ENCODE assay signal across 8 mouse cellular contexts in the genomic region with DNA sequence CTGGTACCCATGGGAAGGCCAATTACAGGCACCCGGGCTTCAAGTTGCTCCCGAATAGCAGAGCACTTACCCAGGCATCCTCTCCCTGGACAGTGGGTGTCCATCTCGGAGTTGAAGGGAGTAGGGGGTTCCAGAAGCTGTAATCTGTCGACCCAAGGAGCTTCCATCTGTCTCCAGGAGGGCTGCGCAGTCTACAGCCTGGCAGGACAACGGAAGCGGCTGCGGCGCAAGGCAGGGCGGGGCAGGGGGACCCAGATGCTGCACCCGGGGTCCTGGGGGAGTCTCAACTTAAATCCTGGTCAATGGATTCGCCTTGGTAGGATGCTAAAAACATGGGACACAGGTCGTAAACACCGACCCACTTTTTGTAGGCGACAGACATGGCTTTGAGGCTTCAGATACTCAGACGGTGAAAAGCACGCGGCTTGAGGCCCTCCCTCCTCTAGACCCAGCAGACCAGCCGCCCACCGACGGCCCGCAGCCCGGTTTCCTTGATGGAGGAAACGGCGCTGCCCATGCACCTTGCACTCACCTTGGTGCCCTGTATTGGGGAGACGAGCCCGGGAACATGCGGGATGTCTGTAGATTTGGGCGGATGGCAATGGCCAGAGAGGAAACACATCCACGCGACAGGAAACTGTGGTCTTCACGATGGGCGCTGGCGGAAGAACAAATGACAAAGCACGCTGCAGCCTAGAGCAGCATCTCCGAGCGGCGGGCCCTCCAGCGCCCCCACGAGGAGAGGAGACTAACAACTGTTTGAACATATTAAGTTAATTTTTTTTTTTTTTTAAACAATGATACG. TPM values are rescaled to one million over a fixed set of nuclear protein-coding genes. Genes with fewer than 3 reads are reported as not detected.
DNase-seq lines count a peak whose midpoint lies in the region; ATAC-seq and TF ChIP-seq lines count a peak whose summit lies in the region.

No protein-coding gene starts in this region.

- TF ChIP-seq CTCF in ES-Bruce4 (IDR thresholded peaks at IDR 0.05; ENCODE audit: low read depth, low read length) = peak; percentile 60

- H3K36me3 ChIP-seq in ES-Bruce4 (ENCODE audit: control insufficient read depth, insufficient read depth, low read length, poor library complexity, severe bottlenecking) = peaks cover 46% of the 10 kb centered on the region
- H3K36me3 ChIP-seq in forebrain, embryonic 13.5 days (ENCODE audit: poor library complexity, severe bottlenecking) = peaks cover 43% of the 10 kb centered on the region
- H3K36me3 ChIP-seq in liver, embryonic 15.5 days (replicated peaks) = peaks cover 40% of the 10 kb centered on the region
- peaks cover 30% of the 10 kb centered on the region for H3K36me3 ChIP-seq in neural tube, embryonic 11.5 days (ENCODE audit: control insufficient read depth, insufficient read depth, low read length)
- peaks cover 23% of the 10 kb centered on the region for H3K36me3 ChIP-seq in stomach, embryonic 16.5 days (ENCODE audit: control insufficient read depth, insufficient read depth, low read length)

- TF ChIP-seq EP300 in ES-Bruce4 (IDR thresholded peaks at IDR 0.05; ENCODE audit: insufficient read depth, low read depth, low read length) = 0 out of 2 replicates have a peak, but pooled peaks have one; percentile 7

- peak; percentile 86 to 91 for DNase-seq in heart, postnatal 10 days
- peak; percentile 91 to 95 for DNase-seq in kidney, postnatal 4 days
- DNase-seq in neural tube, embryonic 11.5 days (ENCODE audit: low spot score) = peak; percentile 94

- peak overlapping the region; percentile 19 for H3K27ac ChIP-seq in ES-Bruce4 (ENCODE audit: insufficient read depth, low read length)
- peak overlapping the region; percentile 67 for H3K27ac ChIP-seq in forebrain, embryonic 13.5 days
- peak overlapping the region; percentile 48 for H3K27ac ChIP-seq in liver, embryonic 15.5 days (replicated peaks)
- H3K27ac ChIP-seq in neural tube, embryonic 11.5 days (ENCODE audit: low read depth, low read length) = peak overlapping the region; percentile 63
- peak overlapping the region; percentile 68 for H3K27ac ChIP-seq in stomach, embryonic 16.5 days (ENCODE audit: low read length)

- no peaks in the 10 kb centered on the region for H3K4me1 ChIP-seq in ES-Bruce4 (ENCODE audit: control insufficient read depth, insufficient read depth, low read length)
- peaks cover 28% of the 10 kb centered on the region for H3K4me1 ChIP-seq in forebrain, embryonic 13.5 days
- peaks cover 38% of the 10 kb centered on the region for H3K4me1 ChIP-seq in liver, embryonic 15.5 days (replicated peaks)
- peaks cover 8% of the 10 kb centered on the region; the same call in 1 of the 2 replicates for H3K4me1 ChIP-seq in neural tube, embryonic 11.5 days (ENCODE audit: control insufficient read depth, insufficient read depth, low read length)
- peaks cover 17% of the 10 kb centered on the region for H3K4me1 ChIP-seq in stomach, embryonic 16.5 days (ENCODE audit: control insufficient read depth, insufficient read depth, low read length)

- peak overlapping the region; percentile 88 for H3K4me2 ChIP-seq in forebrain, embryonic 13.5 days
- H3K4me2 ChIP-seq in liver, embryonic 15.5 days = peak overlapping the region; percentile 79
- H3K4me2 ChIP-seq in neural tube, embryonic 11.5 days (ENCODE audit: low read depth) = peak overlapping the region; percentile 67
- peak overlapping the region; percentile 66 for H3K4me2 ChIP-seq in stomach, embryonic 16.5 days (ENCODE audit: low read depth, low read length)

- peak; percentile 78 for ATAC-seq in cerebellum, adult (ENCODE audit: insufficient number of reproducible peaks, low FRiP score, low TSS enrichment)
- ATAC-seq in forebrain, embryonic 13.5 days = peak; percentile 89
- ATAC-seq in liver, embryonic 15.5 days (ENCODE audit: insufficient read depth) = peak; percentile 76
- peak; percentile 86 for ATAC-seq in neural tube, embryonic 11.5 days (ENCODE audit: insufficient read depth, low FRiP score, low TSS enrichment)
- ATAC-seq in stomach, embryonic 16.5 days (ENCODE audit: insufficient read depth, low FRiP score) = peak; percentile 87

- peak overlapping the region; percentile 96 for H3K4me3 ChIP-seq in ES-Bruce4 (ENCODE audit: low read depth, low read length)
- H3K4me3 ChIP-seq in forebrain, embryonic 13.5 days = peak overlapping the region; percentile 95
- H3K4me3 ChIP-seq in liver, embryonic 15.5 days (replicated peaks) = peak overlapping the region; percentile 74
- H3K4me3 ChIP-seq in neural tube, embryonic 11.5 days (ENCODE audit: low read depth, low read length) = peak overlapping the region; percentile 91
- peak overlapping the region; percentile 79 for H3K4me3 ChIP-seq in stomach, embryonic 16.5 days (replicated peaks; ENCODE audit: low read length)

- H3K27me3 ChIP-seq in ES-Bruce4 (ENCODE audit: control insufficient read depth, insufficient read depth, low read length, poor library complexity, severe bottlenecking) = no peaks in the 10 kb centered on the region
- H3K27me3 ChIP-seq in forebrain, embryonic 13.5 days = no peaks in the 10 kb centered on the region
- H3K27me3 ChIP-seq in liver, embryonic 15.5 days = no peaks in the 10 kb centered on the region
- no peaks in the 10 kb centered on the region for H3K27me3 ChIP-seq in neural tube, embryonic 11.5 days (ENCODE audit: control insufficient read depth, insufficient read depth, low read length)
- no peaks in the 10 kb centered on the region for H3K27me3 ChIP-seq in stomach, embryonic 16.5 days (ENCODE audit: control insufficient read depth, insufficient read depth, low read length)

- intact Hi-C loops in heart, postnatal 10 days (cut with DNase I) = no loop called here

- under 1% methylated on average over 41 of the region's 41 CpGs for WGBS in forebrain, embryonic 13.5 days
- WGBS in liver, embryonic 15.5 days (ENCODE audit: insufficient replicate concordance) = under 1% methylated on average over 41 of the region's 41 CpGs
- WGBS in neural tube, embryonic 11.5 days = under 1% methylated on average over 41 of the region's 41 CpGs
- WGBS in stomach, embryonic 16.5 days = under 1% methylated on average over 41 of the region's 41 CpGs

- no peaks in the 10 kb centered on the region for H3K9me3 ChIP-seq in ES-Bruce4 (replicated peaks; ENCODE audit: control insufficient read depth, insufficient read depth, low read length, poor library complexity, severe bottlenecking)
- no peaks in the 10 kb centered on the region for H3K9me3 ChIP-seq in forebrain, embryonic 13.5 days (replicated peaks)
- no peaks in the 10 kb centered on the region for H3K9me3 ChIP-seq in liver, embryonic 15.5 days (replicated peaks)
- no peaks in the 10 kb centered on the region for H3K9me3 ChIP-seq in neural tube, embryonic 11.5 days (ENCODE audit: control insufficient read depth, low read length)
- no peaks in the 10 kb centered on the region for H3K9me3 ChIP-seq in stomach, embryonic 16.5 days (replicated peaks; ENCODE audit: control insufficient read depth, low read length)

- peak; percentile 71 for TF ChIP-seq POLR2A in ES-Bruce4 (IDR thresholded peaks at IDR 0.05; ENCODE audit: insufficient read depth, low read length)

- H3K9ac ChIP-seq in ES-Bruce4 (ENCODE audit: low read depth, poor library complexity, severe bottlenecking) = peak overlapping the region; percentile 95
- H3K9ac ChIP-seq in forebrain, embryonic 13.5 days = peak overlapping the region; percentile 97
- H3K9ac ChIP-seq in liver, embryonic 15.5 days = peak overlapping the region; percentile 64
- H3K9ac ChIP-seq in neural tube, embryonic 11.5 days (ENCODE audit: low read length) = peak overlapping the region; percentile 97
- H3K9ac ChIP-seq in stomach, embryonic 16.5 days (ENCODE audit: low read length) = peak overlapping the region; percentile 91

RNA-seq across cellular contexts. Expression of a gene that starts 14.4 kb away (rescaled TPM):
- 39.8 and 41.0 TPM in 2 replicates for polyA plus RNA-seq in ES-Bruce4 (2011; ENCODE audit: insufficient read depth, insufficient read length, low read depth, missing spikeins)
- polyA plus RNA-seq in forebrain, embryonic 13.5 days (2015; fragmentation: Nextera tagmentation; extraction: Ambion mirVana) = 56.7 and 73.0 TPM in 2 replicates
- total RNA-seq in heart, postnatal 10 days (2021) = under 1 TPM in 1 of 2 experiments, not detected in 1; 0.24 TPM
- polyA plus RNA-seq in liver, embryonic 15.5 days (2015; fragmentation: Nextera tagmentation; extraction: Ambion mirVana) = 1.5 and 2.3 TPM in 2 replicates
- polyA plus RNA-seq in neural tube, embryonic 11.5 days (2014; fragmentation: Nextera tagmentation; extraction: Ambion mirVana) = 39.6 and 42.3 TPM in 2 replicates
- polyA plus RNA-seq in stomach, embryonic 16.5 days (2015; fragmentation: Nextera tagmentation; extraction: Ambion mirVana) = 5.4 and 7.5 TPM in 2 replicates

RNA-seq across cellular contexts. Expression of a gene that starts 48.6 kb away (rescaled TPM):
- polyA plus RNA-seq in ES-Bruce4 (2011; ENCODE audit: insufficient read depth, insufficient read length, low read depth, missing spikeins) = 54.6 and 57.7 TPM in 2 replicates
- polyA plus RNA-seq in forebrain, embryonic 13.5 days (2015; fragmentation: Nextera tagmentation; extraction: Ambion mirVana) = 20.4 and 22.3 TPM in 2 replicates
- 10 to 100 TPM; 30.5 to 33.3 TPM for total RNA-seq in heart, postnatal 10 days (2021)
- 5.0 and 5.2 TPM in 2 replicates for polyA plus RNA-seq in liver, embryonic 15.5 days (2015; fragmentation: Nextera tagmentation; extraction: Ambion mirVana)
- 23.1 and 24.8 TPM in 2 replicates for polyA plus RNA-seq in neural tube, embryonic 11.5 days (2014; fragmentation: Nextera tagmentation; extraction: Ambion mirVana)
- polyA plus RNA-seq in stomach, embryonic 16.5 days (2015; fragmentation: Nextera tagmentation; extraction: Ambion mirVana) = 12.5 and 13.2 TPM in 2 replicates

RNA-seq across cellular contexts. Expression of a gene that starts 54.8 kb away (rescaled TPM):
- 0.43 and 0.46 TPM in 2 replicates for polyA plus RNA-seq in ES-Bruce4 (2011; ENCODE audit: insufficient read depth, insufficient read length, low read depth, missing spikeins)
- 0.53 and 0.92 TPM in 2 replicates for polyA plus RNA-seq in forebrain, embryonic 13.5 days (2015; fragmentation: Nextera tagmentation; extraction: Ambion mirVana)
- 1 to 10 TPM; 5.9 to 6.6 TPM for total RNA-seq in heart, postnatal 10 days (2021)
- 50.6 and 56.8 TPM in 2 replicates for polyA plus RNA-seq in liver, embryonic 15.5 days (2015; fragmentation: Nextera tagmentation; extraction: Ambion mirVana)
- polyA plus RNA-seq in neural tube, embryonic 11.5 days (2014; fragmentation: Nextera tagmentation; extraction: Ambion mirVana) = 1.7 and 1.8 TPM in 2 replicates
- 6.3 and 7.0 TPM in 2 replicates for polyA plus RNA-seq in stomach, embryonic 16.5 days (2015; fragmentation: Nextera tagmentation; extraction: Ambion mirVana)

Comparison
In these comparisons a context has a peak if more than half of its experiments do, and no peak if none do; other contexts are left out.
1. Peak in every context shown above with its lines: DNase-seq, ATAC-seq, H3K4me3 ChIP-seq and H3K27ac ChIP-seq.